Mouse (Mus musculus): Measurements from ENCODE around the gene Olfr504. TPM values are rescaled to one million over a fixed set of nuclear protein-coding genes. Genes with fewer than 3 reads are reported as not detected.
"Not testable (repeated sequence)": the region's sequence is repeated elsewhere in the genome, so short reads cannot be mapped to it uniquely, and the experiment has no call there.

Olfr504 gene
- polyA plus RNA-seq (2016; fragmentation: Nextera tagmentation; extraction: Ambion mirVana), result not detected in 2 replicates

GRCm38 (mm10) chr7:108565693-108566092, at the start of gene Olfr504:
Olfr504 (minus strand) TSS chr7:108565793.
- no peak within 1 kb of the TSS for H3K9ac ChIP-seq
- 93% methylated on average over 1 of the region's 1 CpGs for WGBS
- no peak within 1 kb of the TSS for H3K27ac ChIP-seq
- H3K4me2 ChIP-seq (replicated peaks), result no peak within 1 kb of the TSS
- H3K9me3 ChIP-seq, result peaks cover 4% of the 10 kb centered on the region; the same call in 1 of the 2 replicates
- no peaks in the 10 kb centered on the region for H3K27me3 ChIP-seq (replicated peaks)
- no peaks in the 10 kb centered on the region for H3K36me3 ChIP-seq
- ATAC-seq (ENCODE audit: low FRiP score, low read depth), result no peak
- no peaks in the 10 kb centered on the region for H3K4me1 ChIP-seq
- H3K4me3 ChIP-seq, result no peak within 1 kb of the TSS

GRCm38 (mm10) chr7:108614110-108614509, 48.5 kb upstream of the Olfr504 start:
- no peaks in the 10 kb centered on the region for H3K4me1 ChIP-seq
- 88% methylated on average over 2 of the region's 2 CpGs for WGBS
- H3K9ac ChIP-seq, result no peak overlapping the region
- H3K4me2 ChIP-seq (replicated peaks), result no peak overlapping the region
- no peak overlapping the region for H3K4me3 ChIP-seq
- no peaks in the 10 kb centered on the region for H3K27me3 ChIP-seq (replicated peaks)
- no peak for ATAC-seq (ENCODE audit: low FRiP score, low read depth)
- no peaks in the 10 kb centered on the region for H3K9me3 ChIP-seq
- H3K36me3 ChIP-seq, result no peaks in the 10 kb centered on the region
- no peak overlapping the region for H3K27ac ChIP-seq

DNA sequence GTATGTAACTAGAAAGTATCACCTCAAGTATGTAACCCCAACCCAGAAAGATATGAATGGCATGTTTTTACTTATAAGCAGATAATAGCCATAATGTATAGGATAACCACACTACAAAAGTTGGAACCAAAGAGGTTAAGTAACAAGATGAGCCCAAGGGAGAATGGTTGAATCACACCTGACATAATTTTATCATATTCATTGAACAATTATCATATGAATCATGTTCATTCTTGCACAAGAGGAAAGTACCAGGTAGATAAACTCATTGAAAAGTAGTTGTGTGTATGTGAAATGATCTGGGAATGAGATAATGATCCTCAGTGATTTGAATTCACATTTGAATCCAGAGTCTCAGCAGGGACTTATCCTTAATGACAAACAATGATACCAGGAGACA, 44.9 kb upstream of the Olfr504 start, which contains the start of gene Olfr506:
Olfr506 (plus strand) TSS at position 301 of the 400 bp plus-strand sequence.
- ATAC-seq (ENCODE audit: low FRiP score, low read depth), result no peak
- Histone ChIP-seq H3K9me3 (no peaks in the 10 kb centered on the region), H3K4me2 (replicated peaks) (no peak within 1 kb of the TSS), H3K4me1 (no peaks in the 10 kb centered on the region), H3K27me3 (replicated peaks) (no peaks in the 10 kb centered on the region), H3K9ac (no peak within 1 kb of the TSS), H3K27ac (no peak within 1 kb of the TSS), H3K36me3 (no peaks in the 10 kb centered on the region), H3K4me3 (no peak within 1 kb of the TSS)

DNA sequence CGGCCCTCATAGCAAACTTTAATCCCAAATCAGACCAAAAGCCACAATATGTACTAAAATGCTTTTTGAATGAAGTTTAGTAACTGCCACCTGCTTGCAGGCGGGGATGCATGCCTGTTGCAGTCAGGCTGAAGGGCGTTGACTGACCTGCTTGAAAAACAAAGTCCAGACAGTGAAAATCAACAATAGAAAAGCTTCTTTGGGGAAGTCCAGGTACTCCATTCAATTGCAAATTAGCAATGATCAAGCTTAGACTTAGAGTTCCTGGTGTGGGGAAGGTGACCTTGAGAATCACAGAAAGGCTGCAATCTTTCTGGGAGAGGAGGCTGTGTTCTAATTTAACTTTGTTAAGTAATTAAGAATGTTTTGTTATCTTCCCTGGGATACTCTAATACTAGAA, 36.3 kb upstream of the Olfr504 start:
- H3K27ac ChIP-seq; H3K27me3 ChIP-seq (replicated peaks); H3K4me1 ChIP-seq; H3K4me2 ChIP-seq (replicated peaks); ATAC-seq (ENCODE audit: low FRiP score, low read depth); H3K36me3 ChIP-seq; H3K9ac ChIP-seq; H3K9me3 ChIP-seq; H3K4me3 ChIP-seq: not testable (repeated sequence)
- 86% methylated on average over 3 of the region's 3 CpGs for WGBS

GRCm38 (mm10) chr7:108589797-108590196, 24.2 kb upstream of the Olfr504 start:
- no peaks in the 10 kb centered on the region for H3K4me1 ChIP-seq

DNA sequence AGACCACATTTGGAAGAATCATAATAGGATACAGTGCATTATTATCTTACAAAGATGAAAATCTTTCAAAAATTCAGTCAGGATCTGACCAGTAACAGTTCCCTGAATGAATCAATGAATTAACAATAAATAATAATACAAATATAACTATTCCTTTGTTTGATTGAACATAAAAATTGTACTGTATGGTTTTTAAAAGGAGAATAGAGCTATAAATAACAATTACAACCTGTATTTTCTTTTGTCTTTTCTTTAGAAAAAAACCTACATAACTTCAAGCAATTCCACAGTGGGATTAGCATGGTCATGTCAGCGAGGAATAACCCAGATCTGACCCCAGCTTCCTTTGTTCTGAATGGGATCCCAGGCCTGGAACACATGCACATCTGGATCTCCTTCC, 21.4 kb downstream of the Olfr504 start, which contains the start of gene Olfr503:
Olfr503 (plus strand) TSS at position 301 of the 400 bp plus-strand sequence.
- ATAC-seq (ENCODE audit: low FRiP score, low read depth); H3K4me1 ChIP-seq; H3K4me3 ChIP-seq; H3K4me2 ChIP-seq (replicated peaks); H3K27me3 ChIP-seq (replicated peaks); H3K9me3 ChIP-seq; H3K36me3 ChIP-seq; H3K27ac ChIP-seq; H3K9ac ChIP-seq: not testable (repeated sequence)
- WGBS, result 64% methylated on average over 1 of the region's 1 CpGs

More at GRCm38 (mm10) chr7:108589797-108590196, 24.2 kb upstream of the Olfr504 start:
- Histone ChIP-seq H3K9me3 (no peaks in the 10 kb centered on the region), H3K4me3 (no peak overlapping the region), H3K27ac (no peak overlapping the region), H3K27me3 (replicated peaks) (no peaks in the 10 kb centered on the region), H3K36me3 (no peaks in the 10 kb centered on the region), H3K9ac (no peak overlapping the region), H3K4me2 (replicated peaks) (no peak overlapping the region)
- ATAC-seq (ENCODE audit: low FRiP score, low read depth), result no peak
- WGBS, result 93% methylated on average over 1 of the region's 1 CpGs

- H3K27me3 ChIP-seq (replicated peaks), result no peaks in the 10 kb centered on the region
- no peaks in the 10 kb centered on the region for H3K4me1 ChIP-seq
- H3K36me3 ChIP-seq, result no peaks in the 10 kb centered on the region
- ATAC-seq (ENCODE audit: low FRiP score, low read depth), result no peak
- H3K9me3 ChIP-seq, result no peaks in the 10 kb centered on the region
- WGBS, result 86% methylated on average over 13 of the region's 13 CpGs
- no peak overlapping the region for H3K4me2 ChIP-seq (replicated peaks)
- H3K9ac ChIP-seq, result no peak overlapping the region
- H3K27ac ChIP-seq, result no peak overlapping the region
- no peak overlapping the region for H3K4me3 ChIP-seq
Observed at GRCm38 (mm10) chr7:108542416-108542815, 23.2 kb downstream of the Olfr504 start.

DNA sequence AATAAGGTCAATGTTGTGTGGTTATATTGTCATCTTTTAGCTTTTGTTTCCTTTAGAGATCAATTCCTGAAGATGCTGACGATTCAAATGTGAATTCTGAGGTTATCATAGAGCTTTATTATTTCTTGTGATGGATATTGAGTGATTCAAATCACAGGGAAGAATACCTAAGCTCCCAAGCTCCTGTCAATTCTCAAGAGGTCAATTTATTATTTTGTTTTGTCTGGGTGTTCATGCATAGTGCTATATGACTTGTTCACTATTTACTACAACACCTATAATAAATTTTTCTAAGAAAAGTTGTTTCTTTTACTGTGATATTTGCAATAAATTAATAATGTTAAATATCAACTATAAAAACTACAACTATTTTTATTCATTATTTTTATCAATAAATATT, 40.6 kb downstream of the Olfr504 start, which contains the start of gene Olfr502:
Olfr502 (minus strand) TSS at position 101 of the 400 bp plus-strand sequence.
- no peak within 1 kb of the TSS for H3K27ac ChIP-seq
- H3K27me3 ChIP-seq (replicated peaks), result no peaks in the 10 kb centered on the region
- ATAC-seq (ENCODE audit: low FRiP score, low read depth), result no peak
- H3K9ac ChIP-seq, result no peak within 1 kb of the TSS
- no peak within 1 kb of the TSS for H3K4me3 ChIP-seq
- H3K36me3 ChIP-seq, result no peaks in the 10 kb centered on the region
- no peaks in the 10 kb centered on the region for H3K4me1 ChIP-seq
- 86% methylated on average over 1 of the region's 1 CpGs for WGBS
- H3K9me3 ChIP-seq, result peaks cover 3% of the 10 kb centered on the region; the same call in 1 of the 2 replicates
- no peak within 1 kb of the TSS for H3K4me2 ChIP-seq (replicated peaks)

Other genes with a start within 250 kb of the Olfr504 start
- not detected in 2 replicates for gene Olfr492, start 242.1 kb downstream of the Olfr504 start, polyA plus RNA-seq (2016; fragmentation: Nextera tagmentation; extraction: Ambion mirVana)
- gene Olfr493, start 218.8 kb downstream of the Olfr504 start, polyA plus RNA-seq (2016; fragmentation: Nextera tagmentation; extraction: Ambion mirVana), result not detected in 2 replicates
- not detected in 2 replicates for gene Olfr494, start 200.5 kb downstream of the Olfr504 start, polyA plus RNA-seq (2016; fragmentation: Nextera tagmentation; extraction: Ambion mirVana)
- gene Olfr495, start 172.6 kb downstream of the Olfr504 start, polyA plus RNA-seq (2016; fragmentation: Nextera tagmentation; extraction: Ambion mirVana), result not detected in 2 replicates
- gene Olfr497, start 145.4 kb downstream of the Olfr504 start, polyA plus RNA-seq (2016; fragmentation: Nextera tagmentation; extraction: Ambion mirVana), result not detected in 2 replicates
- not detected in 2 replicates for gene Olfr498, start 100.5 kb downstream of the Olfr504 start, polyA plus RNA-seq (2016; fragmentation: Nextera tagmentation; extraction: Ambion mirVana)
- gene Olfr502, start 40.7 kb downstream of the Olfr504 start, polyA plus RNA-seq (2016; fragmentation: Nextera tagmentation; extraction: Ambion mirVana), result not detected in 2 replicates
- gene Olfr503, start 21.3 kb downstream of the Olfr504 start, polyA plus RNA-seq (2016; fragmentation: Nextera tagmentation; extraction: Ambion mirVana), result not detected in 2 replicates
- gene Olfr506, start 45.0 kb upstream of the Olfr504 start, polyA plus RNA-seq (2016; fragmentation: Nextera tagmentation; extraction: Ambion mirVana), result not detected in 2 replicates
- gene Olfr507, start 56.0 kb upstream of the Olfr504 start, polyA plus RNA-seq (2016; fragmentation: Nextera tagmentation; extraction: Ambion mirVana), result not detected in 2 replicates
- gene Olfr508, start 64.2 kb upstream of the Olfr504 start, polyA plus RNA-seq (2016; fragmentation: Nextera tagmentation; extraction: Ambion mirVana), result not detected in 2 replicates
- gene Olfr509, start 86.1 kb upstream of the Olfr504 start, polyA plus RNA-seq (2016; fragmentation: Nextera tagmentation; extraction: Ambion mirVana), result not detected in 2 replicates
- gene Olfr510, start 100.6 kb upstream of the Olfr504 start, polyA plus RNA-seq (2016; fragmentation: Nextera tagmentation; extraction: Ambion mirVana), result not detected in 2 replicates
- not detected in 2 replicates for gene Olfr512, start 147.5 kb upstream of the Olfr504 start, polyA plus RNA-seq (2016; fragmentation: Nextera tagmentation; extraction: Ambion mirVana)
- not detected in 2 replicates for gene Olfr513, start 185.2 kb upstream of the Olfr504 start, polyA plus RNA-seq (2016; fragmentation: Nextera tagmentation; extraction: Ambion mirVana)